Mouse (Mus musculus) heart, adult 2 months (tissue): ENCODE measurements at regions not wholly inside any gene's neighbourhood (a gene's known extent, or its start where the extent isn't known, plus 50 kb on each side); places are given as distances from the start of the nearest gene placed in this dataset.

ENCODE experiments used
- CTCF ChIP-seq: fragments of 200-600 bp; IDR thresholded peaks from 2 replicates; pipeline ENCODE4 v1.8.1; 2022; ENCODE audit warnings: antibody characterized with exemption, mild to moderate bottlenecking, moderate library complexity
- EP300 ChIP-seq: fragments of 200-500 bp; IDR thresholded peaks from 2 replicates; pipeline ENCODE4 v1.6.1; 2011; ENCODE audit warnings: low read depth, low read length, control low read depth; ENCODE audit not compliant: insufficient read depth
- POLR2A ChIP-seq: fragments of 200-500 bp; IDR thresholded peaks from 2 replicates; pipeline ENCODE4 v1.6.1; 2011; ENCODE audit warnings: mild to moderate bottlenecking, low read depth, low read length, control low read depth; ENCODE audit not compliant: insufficient read depth

GRCm38 (mm10) chr16:93323172-93323571, 280.7 kb downstream of the Setd4 start:
- TF ChIP-seq CTCF: no peak
- no peak for TF ChIP-seq POLR2A
- TF ChIP-seq EP300: no peak
